Mouse (Mus musculus) erythroblast, embryonic 14.5 days (primary cell): ENCODE measurements around the gene Stat2.
"Not testable (repeated sequence)": the region's sequence is repeated elsewhere in the genome, so short reads cannot be mapped to it uniquely, and the experiment has no call there.

Experiments
- GATA1 ChIP-seq: IDR thresholded peaks from 2 replicates; pipeline ENCODE4 v1.6.1; 2012; ENCODE audit warnings: low read length, inconsistent platforms, mixed read lengths
- TAL1 ChIP-seq: IDR thresholded peaks from 3 replicates; pipeline ENCODE4 v1.6.1; 2012; ENCODE audit warnings: low read length, inconsistent platforms, mixed read lengths

DNA sequence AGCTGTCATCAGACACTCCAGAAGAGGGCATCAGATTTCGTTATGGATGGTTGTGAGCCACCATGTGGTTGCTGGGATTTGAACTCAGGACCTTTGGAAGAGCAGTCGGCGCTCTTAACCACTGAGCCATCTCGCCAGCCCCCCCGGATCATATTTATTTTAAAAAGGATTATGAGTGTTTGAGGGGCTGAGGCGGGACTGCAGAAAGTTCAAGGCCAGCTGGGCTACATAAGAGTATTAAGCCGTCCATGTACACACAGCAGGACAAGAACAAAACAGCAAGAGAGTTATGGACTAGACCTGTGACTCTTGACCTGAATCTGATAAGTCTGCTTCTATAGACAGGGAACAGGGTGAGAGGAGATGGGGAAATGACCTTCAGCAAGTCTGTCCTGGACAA is 10.0 kb upstream of the Stat2 start:
- TF ChIP-seq GATA1, TAL1: not testable (repeated sequence)
